Mouse (Mus musculus) limb, embryonic 15.5 days (tissue): ENCODE data around the gene Gm49403. TPM values are rescaled to one million over a fixed set of nuclear protein-coding genes. Genes with fewer than 3 reads are reported as not detected.
"Not testable (repeated sequence)": the region's sequence is repeated elsewhere in the genome, so short reads cannot be mapped to it uniquely, and the experiment has no call there.

Experiments used
- ATAC-seq: fragments of 200-750 bp; cut with Nextera tagmentation; 2 replicates; pipeline ENCODE4 v1.8.0; 2017; ENCODE audit warnings: low read depth, moderate TSS enrichment; ENCODE audit not compliant: insufficient number of reproducible peaks, low FRiP score, low TSS enrichment
- H3K27ac ChIP-seq: fragments of 300-500 bp; sonication (generic); 2 replicates; pipeline ENCODE4 v1.5.1; 2015; ENCODE audit warnings: moderate library complexity, mild to moderate bottlenecking, inconsistent platforms
- H3K27me3 ChIP-seq: fragments of 300-500 bp; sonication (generic); 2 replicates; pipeline ENCODE4 v1.6.1; 2015; ENCODE audit warnings: inconsistent platforms
- H3K36me3 ChIP-seq: fragments of 300-500 bp; sonication (generic); 2 replicates; pipeline ENCODE4 v1.6.1; 2015; ENCODE audit warnings: inconsistent platforms
- H3K4me1 ChIP-seq: fragments of 300-500 bp; sonication (generic); 2 replicates; pipeline ENCODE4 v1.6.1; 2015; ENCODE audit warnings: inconsistent platforms
- H3K4me2 ChIP-seq: fragments of 300-500 bp; sonication (generic); 2 replicates; pipeline ENCODE4 v1.6.1; 2015; ENCODE audit warnings: mild to moderate bottlenecking, inconsistent platforms
- H3K4me3 ChIP-seq: fragments of 300-500 bp; sonication (generic); 2 replicates; pipeline ENCODE4 v1.5.1; 2015; ENCODE audit warnings: mild to moderate bottlenecking, inconsistent platforms
- H3K9ac ChIP-seq: fragments of 300-500 bp; sonication (generic); 2 replicates; pipeline ENCODE4 v1.6.1; 2015; ENCODE audit warnings: inconsistent platforms
- H3K9me3 ChIP-seq: fragments of 300-500 bp; sonication (generic); 2 replicates; pipeline ENCODE4 v1.6.1; 2016; ENCODE audit warnings: inconsistent platforms
- WGBS: fragments of 180-500 bp; shearing (Covaris S2); methylation state at CpG from one replicate; pipeline ENCODE4 v1.1.7; 2015; 5-methylcytosine and 5-hydroxymethylcytosine counted together
- polyA plus RNA-seq: library from polyadenylated mRNA; unstranded; fragments of >200 nt; fragmentation: Nextera tagmentation; extraction: Ambion mirVana; gene quantifications from 2 replicates; pipeline ENCODE4 v1.2.1, GENCODE M21; 2015

Gene Gm49403
- polyA plus RNA-seq = not detected in 2 replicates

- 73% methylated on average over 3 of the region's 3 CpGs for WGBS
- H3K4me1 ChIP-seq = peaks cover 17% of the 10 kb centered on the region
- no peak for ATAC-seq
- H3K9me3 ChIP-seq = no peaks in the 10 kb centered on the region
- H3K27ac ChIP-seq = no peak within 1 kb of the TSS
- H3K9ac ChIP-seq = no peak within 1 kb of the TSS
- H3K4me2 ChIP-seq = no peak within 1 kb of the TSS
- H3K27me3 ChIP-seq = no peaks in the 10 kb centered on the region
- H3K4me3 ChIP-seq = no peak within 1 kb of the TSS
- 0 out of 2 replicates have a peak, but pooled peaks cover 2% of the 10 kb centered on the region for H3K36me3 ChIP-seq
Observed at GRCm38 (mm10) chr19:8883616-8884015, at the start of gene Gm49403, which contains the start of gene Lbhd1. Gene Gm49403, plus strand, starts transcription at chr19:8883930. Gene Lbhd1, plus strand, starts transcription at chr19:8883732.

GRCm38 (mm10) chr19:8836327-8836726, 47.4 kb upstream of the Gm49403 start:
- WGBS = 93% methylated on average over 10 of the region's 10 CpGs
- Histone ChIP-seq H3K36me3 (peaks cover 45% of the 10 kb centered on the region), H3K27ac (peak overlapping the region; percentile 98; the same call in 1 of the 2 replicates)

GRCm38 (mm10) chr19:8837251-8837791, 46.4 kb upstream of the Gm49403 start, which contains the start of gene Bscl2:
Gene Bscl2, plus strand, starts transcription at chr19:8837467.
- Histone ChIP-seq H3K27me3 (no peaks in the 10 kb centered on the region), H3K36me3 (peaks cover 35% of the 10 kb centered on the region), H3K4me3 (peak within 1 kb of the TSS; percentile 57), H3K9me3 (no peaks in the 10 kb centered on the region), H3K27ac (peak within 1 kb of the TSS; percentile 98), H3K4me1 (peaks cover 32% of the 10 kb centered on the region), H3K4me2 (peak within 1 kb of the TSS; percentile 80), H3K9ac (peak within 1 kb of the TSS; percentile 64)
- 1% methylated on average over 36 of the region's 38 CpGs for WGBS
- ATAC-seq = peak; percentile 77

More at GRCm38 (mm10) chr19:8836327-8836726, 47.4 kb upstream of the Gm49403 start:
- H3K27me3 ChIP-seq, H3K4me3 ChIP-seq, ATAC-seq, H3K9ac ChIP-seq, H3K9me3 ChIP-seq, H3K4me2 ChIP-seq: not testable (repeated sequence)
- H3K4me1 ChIP-seq = peaks cover 30% of the 10 kb centered on the region

- ATAC-seq = no peak
- H3K36me3 ChIP-seq = peaks cover 34% of the 10 kb centered on the region
Observed at GRCm38 (mm10) chr19:8838041-8838730, 45.5 kb upstream of the Gm49403 start.

GRCm38 (mm10) chr19:8839103-8839907, 44.4 kb upstream of the Gm49403 start, which contains the start of gene Gng3:
Gene Gng3, minus strand, starts transcription at chr19:8839194.
- no peaks in the 10 kb centered on the region for H3K27me3 ChIP-seq
- WGBS = 59% methylated on average over 11 of the region's 11 CpGs
- ATAC-seq = no peak
- peak within 1 kb of the TSS; percentile 98 for H3K27ac ChIP-seq
- H3K9ac ChIP-seq = 0 out of 2 replicates have a peak within 1 kb of the TSS, but pooled peaks have one; percentile 64
- no peaks in the 10 kb centered on the region for H3K9me3 ChIP-seq
- peaks cover 32% of the 10 kb centered on the region for H3K4me1 ChIP-seq
- H3K4me2 ChIP-seq = peak within 1 kb of the TSS; percentile 80
- peaks cover 23% of the 10 kb centered on the region for H3K36me3 ChIP-seq
- peak within 1 kb of the TSS; percentile 57 for H3K4me3 ChIP-seq

More at GRCm38 (mm10) chr19:8838041-8838730, 45.5 kb upstream of the Gm49403 start:
- peak overlapping the region; percentile 64; the same call in 1 of the 2 replicates for H3K9ac ChIP-seq
- H3K4me3 ChIP-seq = peak overlapping the region; percentile 57
- peak overlapping the region; percentile 98 for H3K27ac ChIP-seq
- 19% methylated on average over 15 of the region's 15 CpGs for WGBS
- peaks cover 32% of the 10 kb centered on the region for H3K4me1 ChIP-seq
- peak overlapping the region; percentile 80 for H3K4me2 ChIP-seq
- H3K27me3 ChIP-seq = no peaks in the 10 kb centered on the region
- H3K9me3 ChIP-seq = no peaks in the 10 kb centered on the region

GRCm38 (mm10) chr19:8839908-8840791, 43.6 kb upstream of the Gm49403 start:
- H3K36me3 ChIP-seq = peaks cover 17% of the 10 kb centered on the region
- WGBS = 24% methylated on average over 29 of the region's 29 CpGs
- no peak overlapping the region for H3K27ac ChIP-seq
- peaks cover 32% of the 10 kb centered on the region for H3K4me1 ChIP-seq
- no peaks in the 10 kb centered on the region for H3K9me3 ChIP-seq
- H3K9ac ChIP-seq = peak overlapping the region; percentile 39; the same call in 1 of the 2 replicates
- peak overlapping the region; percentile 43 for H3K4me3 ChIP-seq
- peak overlapping the region; percentile 61 for H3K4me2 ChIP-seq
- ATAC-seq = no peak
- H3K27me3 ChIP-seq = no peaks in the 10 kb centered on the region

- ATAC-seq = no peak
- Histone ChIP-seq H3K27ac (no peak overlapping the region), H3K4me3 (peak overlapping the region; percentile 43), H3K4me2 (peak overlapping the region; percentile 61), H3K9me3 (no peaks in the 10 kb centered on the region), H3K27me3 (no peaks in the 10 kb centered on the region), H3K4me1 (peaks cover 32% of the 10 kb centered on the region), H3K36me3 (peaks cover 21% of the 10 kb centered on the region), H3K9ac (no peak overlapping the region)
- 87% methylated on average over 7 of the region's 7 CpGs for WGBS
Observed at GRCm38 (mm10) chr19:8841012-8841411, 42.7 kb upstream of the Gm49403 start.

GRCm38 (mm10) chr19:8842961-8843360, 40.8 kb upstream of the Gm49403 start:
- ATAC-seq = no peak
- Histone ChIP-seq H3K9ac (no peak overlapping the region), H3K36me3 (peaks cover 40% of the 10 kb centered on the region), H3K4me1 (peaks cover 32% of the 10 kb centered on the region), H3K4me3 (no peak overlapping the region), H3K27me3 (no peaks in the 10 kb centered on the region), H3K4me2 (no peak overlapping the region), H3K27ac (no peak overlapping the region), H3K9me3 (no peaks in the 10 kb centered on the region)
- WGBS = 79% methylated on average over 6 of the region's 6 CpGs

GRCm38 (mm10) chr19:8844371-8845129, 39.2 kb upstream of the Gm49403 start:
- no peak overlapping the region for H3K9ac ChIP-seq
- H3K27me3 ChIP-seq = no peaks in the 10 kb centered on the region
- WGBS = 55% methylated on average over 5 of the region's 5 CpGs
- H3K4me1 ChIP-seq = peaks cover 17% of the 10 kb centered on the region
- H3K4me2 ChIP-seq = no peak overlapping the region
- no peak for ATAC-seq
- H3K9me3 ChIP-seq = no peaks in the 10 kb centered on the region
- peak overlapping the region; percentile 35; the same call in 1 of the 2 replicates for H3K27ac ChIP-seq
- peaks cover 46% of the 10 kb centered on the region for H3K36me3 ChIP-seq
- H3K4me3 ChIP-seq = no peak overlapping the region

- Histone ChIP-seq H3K27me3 (no peaks in the 10 kb centered on the region), H3K27ac (no peak overlapping the region), H3K4me1 (peaks cover 16% of the 10 kb centered on the region), H3K9me3 (no peaks in the 10 kb centered on the region), H3K9ac (no peak overlapping the region), H3K4me3 (no peak overlapping the region), H3K36me3 (peaks cover 34% of the 10 kb centered on the region), H3K4me2 (no peak overlapping the region)
- no peak for ATAC-seq
- WGBS = 75% methylated on average over 5 of the region's 5 CpGs
Observed at GRCm38 (mm10) chr19:8848356-8848755, 35.4 kb upstream of the Gm49403 start.
